Mouse (Mus musculus): ENCODE measurements at regions not wholly inside any gene's neighbourhood (a gene's known extent, or its start where the extent isn't known, plus 50 kb on each side); places are given as distances from the start of the nearest gene placed in this dataset.

- Histone ChIP-seq H3K9me3 (ENCODE audit: control insufficient read depth, low read length) (peaks cover under 1% of the 10 kb centered on the region; the same call in 1 of the 2 replicates), H3K36me3 (ENCODE audit: control insufficient read depth, insufficient read depth, low read length) (no peaks in the 10 kb centered on the region), H3K9ac (ENCODE audit: low read depth, low read length) (peak overlapping the region; percentile 23; the same call in 1 of the 2 replicates), H3K4me2 (replicated peaks; ENCODE audit: low read depth, low read length) (no peak overlapping the region), H3K27ac (ENCODE audit: low read depth, low read length) (peak overlapping the region; percentile 89), H3K27me3 (ENCODE audit: control insufficient read depth, insufficient read depth, low read length) (no peaks in the 10 kb centered on the region), H3K4me3 (ENCODE audit: low read length) (no peak overlapping the region), H3K4me1 (ENCODE audit: control insufficient read depth, insufficient read depth, low read length) (peaks cover 30% of the 10 kb centered on the region)
- WGBS, result 50% methylated on average over 15 of the region's 15 CpGs
- ATAC-seq (ENCODE audit: low FRiP score, low TSS enrichment), result peak; percentile 63; the same call in 1 of the 2 replicates
These were observed 87.5 kb downstream of the Atp1a1 start for GRCm38 (mm10) chr3:101516781-101517499.

GRCm38 (mm10) chr3:101515566-101515965, 88.9 kb downstream of the Atp1a1 start:
- H3K27me3 ChIP-seq (ENCODE audit: control insufficient read depth, insufficient read depth, low read length), result no peaks in the 10 kb centered on the region
- no peak overlapping the region for H3K4me2 ChIP-seq (replicated peaks; ENCODE audit: low read depth, low read length)
- peaks cover 6% of the 10 kb centered on the region for H3K9me3 ChIP-seq (ENCODE audit: control insufficient read depth, low read length)
- no peak overlapping the region for H3K9ac ChIP-seq (ENCODE audit: low read depth, low read length)
- H3K27ac ChIP-seq (ENCODE audit: low read depth, low read length), result peak overlapping the region; percentile 89
- ATAC-seq (ENCODE audit: low FRiP score, low TSS enrichment), result no peak
- whole genome bisulfite sequencing, result 91% methylated on average over 7 of the region's 7 CpGs
- H3K36me3 ChIP-seq (ENCODE audit: control insufficient read depth, insufficient read depth, low read length), result no peaks in the 10 kb centered on the region
- H3K4me3 ChIP-seq (ENCODE audit: low read length), result no peak overlapping the region
- peaks cover 27% of the 10 kb centered on the region for H3K4me1 ChIP-seq (ENCODE audit: control insufficient read depth, insufficient read depth, low read length)

GRCm38 (mm10) chr3:101513611-101514311, 90.7 kb downstream of the Atp1a1 start:
- peaks cover 6% of the 10 kb centered on the region for H3K9me3 ChIP-seq (ENCODE audit: control insufficient read depth, low read length)
- peak overlapping the region; percentile 80; the same call in 1 of the 2 replicates for H3K27ac ChIP-seq (ENCODE audit: low read depth, low read length)
- H3K4me1 ChIP-seq (ENCODE audit: control insufficient read depth, insufficient read depth, low read length), result peaks cover 28% of the 10 kb centered on the region
- no peaks in the 10 kb centered on the region for H3K36me3 ChIP-seq (ENCODE audit: control insufficient read depth, insufficient read depth, low read length)
- H3K9ac ChIP-seq (ENCODE audit: low read depth, low read length), result no peak overlapping the region
- H3K27me3 ChIP-seq (ENCODE audit: control insufficient read depth, insufficient read depth, low read length), result no peaks in the 10 kb centered on the region
- H3K4me3 ChIP-seq (ENCODE audit: low read length), result no peak overlapping the region
- WGBS, result 16% methylated on average over 13 of the region's 13 CpGs
- peak; percentile 75 for ATAC-seq (ENCODE audit: low FRiP score, low TSS enrichment)
- no peak overlapping the region for H3K4me2 ChIP-seq (replicated peaks; ENCODE audit: low read depth, low read length)

All from kidney, embryonic 14.5 days (tissue).